Mouse (Mus musculus): Measurements from ENCODE around the gene Rasa2.

GRCm38 (mm10) chr9:96543643-96544640 lies 87.5 kb downstream of the Rasa2 start:
- TF ChIP-seq ZNF384 (IDR thresholded peaks at IDR 0.05; ENCODE audit: low read depth, low read length) = no peak
- no peak for TF ChIP-seq MAFK (IDR thresholded peaks at IDR 0.05; ENCODE audit: insufficient read depth, low read depth, low read length)
- TF ChIP-seq HCFC1 (IDR thresholded peaks at IDR 0.05; ENCODE audit: borderline replicate concordance, insufficient read depth, low read length) = no peak

All from ES-E14 (cell line).